Mouse (Mus musculus) lung, adult 18-20 months (tissue): ENCODE measurements around the gene Arl15.

Experiments
- DNase-seq, 2 experiments: peaks; one replicate each; pipeline ENCODE4 v3.0.0; 2022; ENCODE audit warnings: mixed read lengths in 2 of 2

The Arl15 gene

GRCm38 (mm10) chr13:113877420-113877819 lies 83.1 kb downstream of the Arl15 start:
- DNase-seq: peak; percentile 48 to 51

GRCm38 (mm10) chr13:113878571-113878970 lies 84.3 kb downstream of the Arl15 start:
- DNase-seq: no peak

- no peak for DNase-seq
Observed at GRCm38 (mm10) chr13:113879651-113880327, 85.5 kb downstream of the Arl15 start.

- no peak for DNase-seq
Observed at GRCm38 (mm10) chr13:113880564-113881171, 86.4 kb downstream of the Arl15 start.

DNA sequence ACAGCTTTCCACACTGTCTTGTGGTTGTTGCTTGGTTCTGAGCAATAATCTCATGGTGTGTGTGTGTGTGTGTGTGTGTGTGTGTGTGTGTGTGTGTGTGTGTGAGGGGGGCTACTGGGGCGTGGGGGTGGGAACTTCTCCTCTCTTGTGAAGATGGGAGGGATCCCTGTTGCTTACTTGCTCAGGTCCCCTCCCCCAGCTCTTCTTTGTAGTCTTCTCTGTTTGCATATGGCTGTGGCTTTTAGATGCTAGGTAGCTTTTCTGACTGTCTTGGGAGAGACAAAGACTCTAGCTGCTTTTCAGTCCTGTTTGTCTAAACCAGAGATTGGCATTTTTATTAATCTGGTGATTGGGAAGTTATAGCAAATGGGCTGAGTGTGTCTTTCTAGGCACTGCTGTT lies 88.7 kb downstream of the Arl15 start:
- no peak for DNase-seq

DNA sequence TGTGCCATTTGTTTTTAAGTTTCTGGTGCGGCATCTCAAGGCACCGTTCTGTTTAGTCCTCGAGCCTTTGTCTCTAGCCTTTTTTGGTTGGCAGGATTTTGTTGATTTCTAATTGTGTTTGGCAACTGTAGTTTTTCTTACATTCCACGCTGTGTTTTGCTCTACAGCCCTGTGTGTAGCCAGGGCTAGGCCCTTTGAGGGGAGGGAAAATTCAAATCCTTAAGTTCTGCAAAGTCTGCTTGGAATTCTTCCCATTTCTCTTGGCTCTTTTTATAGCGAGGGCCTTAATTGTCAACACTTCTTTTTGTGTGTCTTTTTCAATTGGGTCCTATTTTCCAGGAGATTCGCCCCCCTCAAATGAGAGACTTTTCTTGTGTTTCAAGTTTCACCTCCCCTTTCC lies 92.8 kb downstream of the Arl15 start:
- no peak for DNase-seq

GRCm38 (mm10) chr13:113888126-113888525 lies 93.8 kb downstream of the Arl15 start:
- no peak for DNase-seq

GRCm38 (mm10) chr13:113888704-113889103 lies 94.4 kb downstream of the Arl15 start:
- DNase-seq: no peak

GRCm38 (mm10) chr13:113889140-113890055 lies 95.1 kb downstream of the Arl15 start:
- no peak for DNase-seq

DNA sequence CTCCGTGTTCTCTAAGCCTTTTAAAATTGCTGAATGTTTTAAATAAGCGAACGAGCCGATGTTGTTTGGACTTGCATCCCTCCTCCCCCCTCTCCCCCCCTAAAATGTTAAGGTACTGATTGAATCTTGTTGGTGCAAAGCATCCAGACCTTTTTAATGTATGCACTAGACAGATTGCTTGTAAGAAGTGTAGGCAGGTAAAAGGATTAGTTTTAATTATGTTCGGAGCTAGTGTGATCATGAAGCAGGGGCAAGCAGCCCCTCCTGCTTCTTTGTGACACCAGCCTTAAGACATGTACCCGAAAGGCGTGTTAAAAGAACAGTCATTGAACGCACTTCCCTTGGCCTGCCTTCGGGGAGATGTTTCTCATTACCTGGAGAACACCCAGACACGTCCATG lies 102.4 kb downstream of the Arl15 start:
- no peak for DNase-seq

DNA sequence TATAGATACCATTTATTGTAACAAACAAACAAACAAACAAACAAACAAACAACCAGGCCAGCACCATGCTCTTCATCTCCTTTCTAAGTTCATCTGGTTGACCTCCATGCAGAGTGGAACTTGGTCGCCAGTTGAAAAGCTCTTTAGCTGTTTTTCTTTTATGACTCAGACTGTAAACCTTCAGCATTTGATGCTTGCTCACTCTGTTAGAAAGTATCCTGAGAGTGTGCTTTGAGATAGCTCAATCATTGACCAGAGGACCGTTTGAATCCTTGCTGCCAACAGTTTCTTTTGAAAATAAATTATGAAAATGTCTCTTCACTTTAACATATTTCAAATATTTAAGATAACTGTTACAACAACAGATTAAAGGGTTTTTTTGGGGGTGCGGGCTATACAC lies 103.2 kb downstream of the Arl15 start:
- no peak for DNase-seq

GRCm38 (mm10) chr13:113897951-113898350 lies 103.6 kb downstream of the Arl15 start:
- peak in 1 of 2 experiments; percentile 17 for DNase-seq

DNA sequence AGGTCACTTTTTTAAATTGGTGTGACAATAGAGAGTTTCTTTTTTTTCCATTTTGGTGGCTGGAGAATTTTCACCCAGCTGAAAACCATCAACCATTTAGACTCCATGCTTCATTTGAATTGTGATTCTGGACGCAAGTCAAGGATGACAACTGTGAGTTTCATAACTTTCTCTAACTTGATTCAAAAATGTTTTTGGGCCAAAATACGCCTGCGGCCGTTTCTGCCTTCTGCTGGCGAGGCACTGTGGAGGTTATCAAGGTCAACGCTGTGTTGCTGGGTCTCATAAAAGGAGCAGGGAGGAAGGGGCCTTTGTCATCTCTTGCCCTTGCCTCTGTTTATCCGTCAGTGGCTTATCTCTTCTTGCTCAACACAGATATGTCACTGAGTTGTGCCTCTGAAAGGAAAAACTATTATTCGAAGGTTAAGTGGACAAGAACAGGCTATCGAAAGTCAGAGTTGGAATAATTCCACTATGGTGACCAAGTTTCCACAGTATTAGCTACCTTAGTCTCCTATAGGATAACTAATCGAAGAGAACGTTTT lies 106.8 kb downstream of the Arl15 start:
- no peak for DNase-seq

DNA sequence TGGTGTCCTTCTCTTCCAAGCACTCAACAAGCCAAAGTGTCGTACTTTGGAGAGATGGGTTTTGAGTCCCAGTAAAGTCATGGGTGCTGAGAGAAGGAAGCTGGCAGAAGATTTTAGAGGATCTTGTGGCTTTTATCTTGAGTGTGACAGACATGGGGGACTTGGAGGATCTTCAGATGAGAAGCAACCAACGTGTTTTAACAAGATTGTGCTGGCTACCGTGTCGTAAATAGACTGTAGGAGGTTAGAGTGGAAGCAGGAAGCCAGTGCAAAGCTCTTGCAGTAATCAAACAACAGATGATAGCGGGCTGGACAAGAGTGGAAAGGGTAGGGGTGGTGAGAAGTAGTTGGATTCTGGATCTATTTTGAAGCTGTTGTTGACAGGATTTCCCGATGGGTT lies 109.0 kb downstream of the Arl15 start:
- no peak for DNase-seq

DNA sequence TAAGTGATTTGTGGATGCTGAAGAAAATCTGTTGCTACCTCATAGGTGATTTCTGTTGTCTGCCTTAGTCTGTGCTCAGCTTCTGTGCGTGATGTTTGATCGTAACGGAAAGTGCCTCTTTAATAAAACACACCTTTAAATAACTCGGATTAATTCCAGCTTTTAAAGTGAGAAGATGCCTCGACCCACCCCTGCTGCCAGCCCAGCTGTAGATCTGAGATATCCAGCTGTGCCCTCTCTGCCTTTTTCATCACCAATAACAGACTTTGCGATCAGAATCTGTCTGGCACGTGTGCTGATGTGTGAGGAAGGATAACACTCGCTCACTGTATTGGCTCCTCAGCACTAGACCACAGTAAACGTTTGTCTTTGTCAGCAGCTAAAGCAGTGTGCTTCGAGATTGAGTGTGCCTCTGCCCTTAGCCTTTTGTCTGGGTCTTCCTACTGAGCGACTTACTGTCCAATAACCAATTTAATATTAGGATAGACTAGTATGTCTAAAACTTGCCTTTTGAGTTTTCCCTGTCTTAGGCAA lies 117.7 kb downstream of the Arl15 start:
- DNase-seq: no peak

- DNase-seq: no peak
Observed at GRCm38 (mm10) chr13:113914551-113914971, 120.3 kb downstream of the Arl15 start.

DNA sequence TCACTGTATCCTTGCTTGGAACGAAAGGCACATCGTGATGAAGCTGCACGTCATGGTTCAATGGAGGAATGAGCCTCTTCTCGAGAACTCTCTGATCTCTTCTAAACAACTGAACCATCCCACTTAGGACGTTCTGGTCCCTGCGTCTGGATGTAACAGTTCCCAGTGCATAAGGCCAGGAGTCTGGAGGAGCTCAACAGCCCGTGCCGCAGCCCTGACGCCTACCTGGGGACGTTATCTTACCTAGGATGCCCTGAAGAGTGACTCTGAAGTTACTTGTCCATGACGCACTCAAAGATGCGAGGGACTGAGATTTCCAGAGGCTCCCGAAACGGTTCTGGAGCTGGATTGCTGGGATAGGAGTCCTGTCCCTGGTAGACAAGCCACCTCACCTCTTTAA lies 121.4 kb downstream of the Arl15 start:
- no peak for DNase-seq

DNA sequence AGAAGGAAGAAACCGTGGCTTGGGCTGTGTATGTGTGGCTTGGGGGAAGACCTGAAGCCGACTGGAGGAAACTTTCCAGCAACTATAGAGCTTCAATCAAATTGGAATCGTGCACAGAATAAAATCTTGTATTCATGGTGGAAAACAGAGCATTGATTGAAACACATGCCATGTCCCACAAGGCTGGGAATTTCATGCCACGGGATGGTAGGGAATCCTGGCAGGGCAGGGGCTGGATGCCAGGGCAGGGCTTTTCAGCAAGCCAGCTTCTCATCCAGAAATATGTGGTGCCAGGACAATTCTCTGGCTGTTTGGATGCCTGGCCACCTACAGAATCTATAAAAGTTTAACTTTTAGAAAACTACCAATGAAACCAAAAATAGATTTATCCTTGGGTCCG lies 122.5 kb downstream of the Arl15 start:
- no peak for DNase-seq

DNA sequence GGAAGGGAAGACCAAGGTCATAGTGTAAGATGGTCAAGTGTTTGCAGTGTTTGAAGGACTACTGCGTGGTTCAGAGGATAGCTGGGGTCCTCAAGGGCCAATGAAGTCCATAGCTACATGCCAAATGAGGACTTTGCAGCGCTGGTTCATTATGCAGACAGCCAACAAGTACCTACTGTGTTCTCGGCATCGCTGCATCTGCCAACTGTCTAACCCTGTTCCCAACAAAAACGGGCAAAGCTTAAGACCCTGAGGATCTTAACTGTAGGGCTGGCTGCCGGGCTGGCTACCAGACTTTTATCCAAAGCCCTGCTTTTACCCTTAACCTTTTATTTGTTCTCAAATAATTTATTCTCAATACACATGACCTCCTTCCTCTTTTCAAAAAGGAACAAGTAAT lies 123.1 kb downstream of the Arl15 start:
- no peak for DNase-seq

GRCm38 (mm10) chr13:113917868-113918411 lies 123.6 kb downstream of the Arl15 start:
- DNase-seq: no peak

GRCm38 (mm10) chr13:113918668-113919067 lies 124.4 kb downstream of the Arl15 start:
- DNase-seq: no peak

DNA sequence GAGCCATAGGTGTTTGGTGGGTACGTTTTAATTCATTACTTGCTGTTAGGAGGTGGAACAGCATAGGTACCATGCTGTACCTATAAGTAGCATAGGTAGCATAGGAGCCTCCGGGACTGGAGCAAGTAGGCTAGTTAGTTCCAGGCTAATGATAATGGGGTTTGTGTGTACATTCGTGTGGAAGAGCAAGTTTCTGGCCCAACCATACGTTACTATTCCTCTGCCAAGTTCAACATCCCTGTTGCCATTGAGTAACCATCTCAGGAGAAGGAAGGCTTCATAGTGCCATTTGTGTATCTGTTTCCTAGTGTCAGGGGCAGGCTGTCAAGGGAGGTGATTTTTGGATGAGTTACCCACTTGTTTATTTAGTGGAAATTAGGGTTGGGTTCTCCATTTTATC lies 141.4 kb downstream of the Arl15 start:
- DNase-seq: no peak

GRCm38 (mm10) chr13:113937231-113937630 lies 142.9 kb downstream of the Arl15 start:
- no peak for DNase-seq
